Comparison of ENCODE assay signal across 8 mouse cellular contexts in the genomic region with DNA sequence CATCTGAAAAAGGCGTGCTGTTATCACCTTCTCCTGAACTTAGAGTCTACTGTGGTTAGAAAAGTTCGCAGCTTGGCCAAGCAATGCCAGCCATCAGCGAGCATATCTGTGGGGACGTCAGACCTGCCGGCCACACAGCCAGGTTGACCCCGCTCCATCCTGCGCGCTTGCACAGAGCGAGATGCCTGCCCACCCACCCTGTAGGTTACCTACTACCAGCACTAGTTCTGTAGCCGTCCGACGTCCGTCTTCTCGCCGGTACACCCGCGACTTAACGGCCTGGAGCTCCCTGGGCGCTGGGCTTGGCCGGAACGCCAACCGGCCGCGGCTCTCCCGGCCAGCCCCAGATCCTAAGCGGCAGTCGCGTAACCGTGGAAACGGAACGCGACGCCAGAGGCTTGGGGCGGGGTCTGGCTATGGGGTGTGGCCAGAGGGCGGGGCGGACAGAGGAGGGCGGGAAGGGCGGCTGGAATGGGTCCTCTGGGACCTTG. TPM values are rescaled to one million over a fixed set of nuclear protein-coding genes. Genes with fewer than 3 reads are reported as not detected.
DNase-seq lines count a peak whose midpoint lies in the region; ATAC-seq and TF ChIP-seq lines count a peak whose summit lies in the region.

A gene (minus strand): TSS at position 356 of the 491 bp plus-strand sequence.

- H3K27ac ChIP-seq in bone marrow, adult 2 months (ENCODE audit: control insufficient read depth, insufficient read depth, low read depth, low read length, poor library complexity), result no peak within 1 kb of the TSS
- H3K27ac ChIP-seq in embryonic facial prominence, embryonic 14.5 days (replicated peaks; ENCODE audit: low read depth, low read length), result no peak within 1 kb of the TSS
- no peak within 1 kb of the TSS for H3K27ac ChIP-seq in heart, embryonic 14.5 days (replicated peaks in 1 of 2; ENCODE audit: control insufficient read depth in 1 of 2, insufficient read depth in 1 of 2, low read depth in 2 of 2, low read length in 2 of 2)
- H3K27ac ChIP-seq in kidney, postnatal 0 days, result no peak within 1 kb of the TSS
- no peak within 1 kb of the TSS for H3K27ac ChIP-seq in liver, postnatal 0 days (ENCODE audit: low read depth)
- no peak within 1 kb of the TSS for H3K27ac ChIP-seq in neural tube, embryonic 15.5 days (replicated peaks)

- H3K4me1 ChIP-seq in bone marrow, adult 2 months (ENCODE audit: control insufficient read depth, insufficient read depth, low read length), result peaks cover 2% of the 10 kb centered on the region; the same call in 1 of the 2 replicates
- H3K4me1 ChIP-seq in embryonic facial prominence, embryonic 14.5 days (ENCODE audit: control insufficient read depth, insufficient read depth, low read length), result no peaks in the 10 kb centered on the region
- peaks cover 3% of the 10 kb centered on the region in 2 experiments; a peak in 2 of 4 replicates for H3K4me1 ChIP-seq in heart, embryonic 14.5 days (ENCODE audit: control insufficient read depth in 2 of 2, insufficient read depth in 2 of 2, low read length in 2 of 2)
- no peaks in the 10 kb centered on the region for H3K4me1 ChIP-seq in kidney, postnatal 0 days (replicated peaks; ENCODE audit: insufficient read depth, low read length)
- peaks cover 7% of the 10 kb centered on the region; the same call in 1 of the 2 replicates for H3K4me1 ChIP-seq in liver, postnatal 0 days (ENCODE audit: insufficient read depth)
- H3K4me1 ChIP-seq in neural tube, embryonic 15.5 days, result peaks cover 8% of the 10 kb centered on the region

- no peak for TF ChIP-seq EP300 in liver, postnatal 0 days (IDR thresholded peaks at IDR 0.05; ENCODE audit: low read depth)

- H3K36me3 ChIP-seq in embryonic facial prominence, embryonic 14.5 days (ENCODE audit: control insufficient read depth, insufficient read depth, low read length), result no peaks in the 10 kb centered on the region
- H3K36me3 ChIP-seq in heart, embryonic 14.5 days (ENCODE audit: control insufficient read depth, insufficient read depth, low read length), result no peaks in the 10 kb centered on the region
- H3K36me3 ChIP-seq in kidney, postnatal 0 days (ENCODE audit: insufficient read depth, low read length), result no peaks in the 10 kb centered on the region
- H3K36me3 ChIP-seq in liver, postnatal 0 days (replicated peaks; ENCODE audit: insufficient read depth, low read length), result no peaks in the 10 kb centered on the region
- no peaks in the 10 kb centered on the region for H3K36me3 ChIP-seq in neural tube, embryonic 15.5 days

- no peak for TF ChIP-seq CTCF in bone marrow, adult 2 months (IDR thresholded peaks at IDR 0.05; ENCODE audit: control insufficient read depth, insufficient read depth, low read length)
- no peak for TF ChIP-seq CTCF in kidney, postnatal 0 days (IDR thresholded peaks at IDR 0.05; ENCODE audit: low read depth)
- TF ChIP-seq CTCF in liver, postnatal 0 days (IDR thresholded peaks at IDR 0.05; ENCODE audit: low read depth), result no peak

- peak; percentile 30 to 35 for DNase-seq in B cell, adult 2 months
- peak; percentile 84 for DNase-seq in embryonic facial prominence, embryonic 14.5 days (ENCODE audit: low spot score)
- peak; percentile 84 for DNase-seq in kidney, postnatal 0 days (ENCODE audit: low spot score)
- DNase-seq in liver, postnatal 0 days, result peak; percentile 79
- DNase-seq in testis, postnatal 14 days (ENCODE audit: low spot score), result peak; percentile 60

- TF ChIP-seq POLR2A in bone marrow, adult 2 months (IDR thresholded peaks at IDR 0.05; ENCODE audit: borderline replicate concordance, control insufficient read depth, low read depth, low read length), result no peak

- H3K4me2 ChIP-seq in embryonic facial prominence, embryonic 14.5 days (ENCODE audit: low read depth, low read length), result peak within 1 kb of the TSS; percentile 78
- peak within 1 kb of the TSS; percentile 84 for H3K4me2 ChIP-seq in heart, embryonic 14.5 days (ENCODE audit: low read length)
- peak within 1 kb of the TSS; percentile 85 for H3K4me2 ChIP-seq in kidney, postnatal 0 days (ENCODE audit: low read length)
- peak within 1 kb of the TSS; percentile 83 for H3K4me2 ChIP-seq in liver, postnatal 0 days (ENCODE audit: low read depth, low read length)
- peak within 1 kb of the TSS; percentile 96 for H3K4me2 ChIP-seq in neural tube, embryonic 15.5 days

- peak; percentile 95 for ATAC-seq in embryonic facial prominence, embryonic 14.5 days (ENCODE audit: low read depth)
- ATAC-seq in heart, embryonic 14.5 days (ENCODE audit: insufficient number of reproducible peaks, insufficient read depth, low FRiP score, low read depth), result peak; percentile 86
- ATAC-seq in kidney, postnatal 0 days (replicated peaks; ENCODE audit: low FRiP score, low read depth), result peak; percentile 96
- peak; percentile 91 for ATAC-seq in liver, postnatal 0 days
- peak; percentile 93 for ATAC-seq in neural tube, embryonic 15.5 days (ENCODE audit: low FRiP score)

- peak within 1 kb of the TSS; percentile 35 for H3K4me3 ChIP-seq in bone marrow, adult 2 months (replicated peaks; ENCODE audit: control insufficient read depth, low read depth, low read length)
- H3K4me3 ChIP-seq in embryonic facial prominence, embryonic 14.5 days (ENCODE audit: low read depth, low read length), result peak within 1 kb of the TSS; percentile 44
- peak within 1 kb of the TSS; percentile 50 to 52 for H3K4me3 ChIP-seq in heart, embryonic 14.5 days (ENCODE audit: control insufficient read depth in 1 of 2, insufficient read depth in 1 of 2, low read depth in 1 of 2, low read length in 2 of 2)
- H3K4me3 ChIP-seq in kidney, postnatal 0 days (replicated peaks; ENCODE audit: low read depth, low read length), result peak within 1 kb of the TSS; percentile 44
- H3K4me3 ChIP-seq in liver, postnatal 0 days (ENCODE audit: low read depth, low read length), result peak within 1 kb of the TSS; percentile 45
- H3K4me3 ChIP-seq in neural tube, embryonic 15.5 days (replicated peaks), result peak within 1 kb of the TSS; percentile 52

- H3K9me3 ChIP-seq in embryonic facial prominence, embryonic 14.5 days (ENCODE audit: control insufficient read depth, low read length), result no peaks in the 10 kb centered on the region
- H3K9me3 ChIP-seq in heart, embryonic 14.5 days (ENCODE audit: control insufficient read depth, low read length), result no peaks in the 10 kb centered on the region
- H3K9me3 ChIP-seq in kidney, postnatal 0 days (replicated peaks; ENCODE audit: low read length), result no peaks in the 10 kb centered on the region
- H3K9me3 ChIP-seq in liver, postnatal 0 days (ENCODE audit: low read length), result no peaks in the 10 kb centered on the region
- H3K9me3 ChIP-seq in neural tube, embryonic 15.5 days (replicated peaks), result no peaks in the 10 kb centered on the region

- WGBS in bone marrow, adult 2 months, result 1% methylated on average over 38 of the region's 38 CpGs
- WGBS in embryonic facial prominence, embryonic 14.5 days, result 2% methylated on average over 35 of the region's 38 CpGs
- WGBS in heart, embryonic 14.5 days, result under 1% methylated on average over 38 of the region's 38 CpGs
- under 1% methylated on average over 38 of the region's 38 CpGs for WGBS in kidney, postnatal 0 days
- under 1% methylated on average over 38 of the region's 38 CpGs for WGBS in liver, postnatal 0 days (ENCODE audit: insufficient replicate concordance)
- 1% methylated on average over 38 of the region's 38 CpGs for WGBS in neural tube, embryonic 15.5 days

- peaks cover 10% of the 10 kb centered on the region; the same call in 1 of the 2 replicates for H3K27me3 ChIP-seq in embryonic facial prominence, embryonic 14.5 days (replicated peaks; ENCODE audit: control insufficient read depth, insufficient read depth, low read length)
- no peaks in the 10 kb centered on the region for H3K27me3 ChIP-seq in heart, embryonic 14.5 days (ENCODE audit: control insufficient read depth, insufficient read depth, low read length)
- H3K27me3 ChIP-seq in kidney, postnatal 0 days (ENCODE audit: insufficient read depth, low read length), result 0 out of 2 replicates have a peak, but pooled peaks cover 3% of the 10 kb centered on the region
- H3K27me3 ChIP-seq in liver, postnatal 0 days (ENCODE audit: insufficient read depth, low read length), result peaks cover 10% of the 10 kb centered on the region; the same call in 1 of the 2 replicates
- H3K27me3 ChIP-seq in neural tube, embryonic 15.5 days (replicated peaks), result no peaks in the 10 kb centered on the region; the same call in 1 of the 2 replicates

- H3K9ac ChIP-seq in embryonic facial prominence, embryonic 14.5 days (ENCODE audit: low read depth, low read length), result peak within 1 kb of the TSS; percentile 47; the same call in 1 of the 2 replicates
- H3K9ac ChIP-seq in heart, embryonic 14.5 days (ENCODE audit: low read length), result peak within 1 kb of the TSS; percentile 55
- no peak within 1 kb of the TSS; the same call in 1 of the 2 replicates for H3K9ac ChIP-seq in kidney, postnatal 0 days (ENCODE audit: low read depth, low read length)
- H3K9ac ChIP-seq in liver, postnatal 0 days (replicated peaks), result peak within 1 kb of the TSS; percentile 35; the same call in 1 of the 2 replicates
- peak within 1 kb of the TSS; percentile 47 for H3K9ac ChIP-seq in neural tube, embryonic 15.5 days (replicated peaks)

RNA-seq across cellular contexts. Expression of the gene that starts here (rescaled TPM):
- not detected in 2 replicates for polyA plus RNA-seq in bone marrow, adult 2 months (2011; ENCODE audit: insufficient read depth, insufficient read length, low replicate concordance, missing spikeins)
- polyA plus RNA-seq in embryonic facial prominence, embryonic 14.5 days (2014; fragmentation: Nextera tagmentation; extraction: Ambion mirVana), result 3.3 and 10.1 TPM in 2 replicates
- polyA plus RNA-seq in heart, embryonic 14.5 days (2014; fragmentation: Nextera tagmentation; extraction: Ambion mirVana), result 0.38 TPM in 1 of 2 replicates, not detected in the other
- 1.1 and 1.3 TPM in 2 replicates for polyA plus RNA-seq in kidney, postnatal 0 days (2015; fragmentation: Nextera tagmentation; extraction: Ambion mirVana)
- not detected in 2 replicates for polyA plus RNA-seq in liver, postnatal 0 days (2015; fragmentation: Nextera tagmentation; extraction: Ambion mirVana)
- 1.7 and 2.2 TPM in 2 replicates for polyA plus RNA-seq in neural tube, embryonic 15.5 days (2015; fragmentation: Nextera tagmentation; extraction: Ambion mirVana)

Comparison
In these comparisons a context has a peak if more than half of its experiments do, and no peak if none do; other contexts are left out.
1. Peak in ATAC-seq, H3K4me3 ChIP-seq, H3K9ac ChIP-seq and H3K4me2 ChIP-seq in heart, embryonic 14.5 days; RNA of the gene not detected or under 1 TPM.
2. Peak in DNase-seq, ATAC-seq, H3K4me3 ChIP-seq, H3K9ac ChIP-seq and H3K4me2 ChIP-seq in liver, postnatal 0 days; RNA of the gene not detected or under 1 TPM.
3. DNase-seq: peak in every context shown above with its lines; median percentile 84 in embryonic facial prominence, embryonic 14.5 days; 84 in kidney, postnatal 0 days; 79 in liver, postnatal 0 days; 60 in testis, postnatal 14 days; 32 in B cell, adult 2 months.